Mouse (Mus musculus) embryonic facial prominence, embryonic 11.5 days (tissue): ENCODE measurements around the gene 4930544D05Rik. TPM values are rescaled to one million over a fixed set of nuclear protein-coding genes. Genes with fewer than 3 reads are reported as not detected.

Experiments
- ATAC-seq: fragments of 200-750 bp; cut with Nextera tagmentation; replicated peaks from 2 replicates; pipeline ENCODE4 v1.8.0; 2017; ENCODE audit warnings: low read depth; ENCODE audit not compliant: insufficient number of reproducible peaks, low FRiP score, low TSS enrichment
- DNase-seq: peaks from one replicate; pipeline ENCODE4 v3.0.0-alpha.2; 2015; ENCODE audit warnings: low spot score
- H3K27ac ChIP-seq: fragments of 300-500 bp; sonication (generic); replicated peaks from 2 replicates; pipeline ENCODE4 v1.5.1; 2014; ENCODE audit warnings: mild to moderate bottlenecking, low read depth, low read length, control low read depth
- H3K27me3 ChIP-seq: fragments of 300-500 bp; sonication (generic); 2 replicates; pipeline ENCODE4 v1.6.1; 2014; ENCODE audit warnings: mild to moderate bottlenecking, low read length, moderate library complexity, mixed read lengths; ENCODE audit not compliant: control insufficient read depth, insufficient read depth
- H3K36me3 ChIP-seq: fragments of 300-500 bp; sonication (generic); replicated peaks from 2 replicates; pipeline ENCODE4 v1.6.1; 2014; ENCODE audit warnings: low read depth, mild to moderate bottlenecking, low read length, moderate library complexity, mixed read lengths; ENCODE audit not compliant: control insufficient read depth, insufficient read depth
- H3K4me1 ChIP-seq: fragments of 300-500 bp; sonication (generic); 2 replicates; pipeline ENCODE4 v1.6.1; 2014; ENCODE audit warnings: low read length, mixed read lengths; ENCODE audit not compliant: control insufficient read depth, insufficient read depth
- H3K4me2 ChIP-seq: fragments of 300-500 bp; sonication (generic); 2 replicates; pipeline ENCODE4 v1.6.1; 2014; ENCODE audit warnings: low read depth, mild to moderate bottlenecking, control low read depth, low read length, moderate library complexity
- H3K4me3 ChIP-seq: fragments of 300-500 bp; sonication (generic); 2 replicates; pipeline ENCODE4 v1.5.1; 2014; ENCODE audit warnings: low read depth, low read length, control low read depth
- H3K9ac ChIP-seq: fragments of 300-500 bp; sonication (generic); replicated peaks from 2 replicates; pipeline ENCODE4 v1.6.1; 2014; ENCODE audit warnings: mild to moderate bottlenecking, control low read depth, low read length
- H3K9me3 ChIP-seq: fragments of 300-500 bp; sonication (generic); replicated peaks from 2 replicates; pipeline ENCODE4 v1.6.1; 2016; ENCODE audit warnings: mild to moderate bottlenecking, low read length, inconsistent platforms, mixed read lengths; ENCODE audit not compliant: control insufficient read depth
- whole genome bisulfite sequencing: fragments of 180-500 bp; shearing (Covaris S2); extraction: QIAGEN DNeasy Blood & Tissue Kit; methylation state at CpG from one replicate; pipeline ENCODE4 v1.1.7; 2014; 5-methylcytosine and 5-hydroxymethylcytosine counted together
- polyA plus RNA-seq: library from polyadenylated mRNA; unstranded; fragments of >200 nt; fragmentation: Nextera tagmentation; extraction: Ambion mirVana; gene quantifications from 2 replicates; pipeline ENCODE4 v1.2.1, GENCODE M21; 2014

The 4930544D05Rik gene
- polyA plus RNA-seq, 1 experiment from 2014 or later = not detected

GRCm38 (mm10) chr11:70646691-70647650, 31.3 kb downstream of the 4930544D05Rik start, which contains the start of the genes Rnf167 and Slc25a11:
Rnf167 (plus strand) TSS chr11:70647235.
Slc25a11 (minus strand) TSS chr11:70647479.
- Histone ChIP-seq H3K4me2 (peak within 1 kb of the TSS; percentile 84), H3K9me3 (no peaks in the 10 kb centered on the region), H3K27ac (peak within 1 kb of the TSS; percentile 84), H3K27me3 (no peaks in the 10 kb centered on the region), H3K4me3 (peak within 1 kb of the TSS; percentile 66), H3K9ac (peak within 1 kb of the TSS; percentile 70), H3K36me3 (peaks cover 17% of the 10 kb centered on the region), H3K4me1 (peaks cover 2% of the 10 kb centered on the region; the same call in 1 of the 2 replicates)
- under 1% methylated on average over 63 of the region's 63 CpGs for WGBS
- peak; percentile 70 for ATAC-seq
- DNase-seq = peak; percentile 100

GRCm38 (mm10) chr11:70647716-70648420, 32.2 kb downstream of the 4930544D05Rik start:
- Histone ChIP-seq H3K9ac (peak overlapping the region; percentile 68), H3K4me1 (peaks cover 4% of the 10 kb centered on the region), H3K9me3 (no peaks in the 10 kb centered on the region), H3K36me3 (peaks cover 17% of the 10 kb centered on the region), H3K27me3 (no peaks in the 10 kb centered on the region), H3K27ac (peak overlapping the region; percentile 65), H3K4me2 (peak overlapping the region; percentile 84), H3K4me3 (peak overlapping the region; percentile 66)
- peak; percentile 22 for ATAC-seq
- DNase-seq = no peak
- 3% methylated on average over 28 of the region's 28 CpGs for WGBS

GRCm38 (mm10) chr11:70648512-70648911, 32.9 kb downstream of the 4930544D05Rik start:
- peak overlapping the region; percentile 66 for H3K4me3 ChIP-seq
- no peak for DNase-seq
- peak overlapping the region; percentile 84 for H3K4me2 ChIP-seq
- no peaks in the 10 kb centered on the region for H3K27me3 ChIP-seq
- no peak for ATAC-seq
- no peak overlapping the region for H3K27ac ChIP-seq
- peaks cover 17% of the 10 kb centered on the region for H3K36me3 ChIP-seq
- WGBS = 83% methylated on average over 4 of the region's 4 CpGs
- H3K9ac ChIP-seq = no peak overlapping the region; the same call in 1 of the 2 replicates
- peaks cover 4% of the 10 kb centered on the region for H3K4me1 ChIP-seq
- no peaks in the 10 kb centered on the region for H3K9me3 ChIP-seq

GRCm38 (mm10) chr11:70649185-70649734, 33.6 kb downstream of the 4930544D05Rik start:
- no peaks in the 10 kb centered on the region for H3K9me3 ChIP-seq
- no peak for DNase-seq
- no peak for ATAC-seq
- peaks cover 4% of the 10 kb centered on the region for H3K4me1 ChIP-seq
- H3K9ac ChIP-seq = no peak overlapping the region
- H3K27me3 ChIP-seq = no peaks in the 10 kb centered on the region
- H3K4me3 ChIP-seq = no peak overlapping the region
- H3K4me2 ChIP-seq = no peak overlapping the region; the same call in 1 of the 2 replicates
- peaks cover 17% of the 10 kb centered on the region for H3K36me3 ChIP-seq
- no peak overlapping the region for H3K27ac ChIP-seq
- 82% methylated on average over 8 of the region's 8 CpGs for WGBS

GRCm38 (mm10) chr11:70650322-70651175, 34.9 kb downstream of the 4930544D05Rik start:
- no peak overlapping the region for H3K9ac ChIP-seq
- peak overlapping the region; percentile 13; the same call in 1 of the 2 replicates for H3K27ac ChIP-seq
- no peaks in the 10 kb centered on the region for H3K9me3 ChIP-seq
- no peak overlapping the region for H3K4me2 ChIP-seq
- H3K27me3 ChIP-seq = no peaks in the 10 kb centered on the region
- H3K4me3 ChIP-seq = no peak overlapping the region
- 81% methylated on average over 12 of the region's 12 CpGs for WGBS
- peaks cover 4% of the 10 kb centered on the region for H3K4me1 ChIP-seq
- H3K36me3 ChIP-seq = peaks cover 17% of the 10 kb centered on the region
- ATAC-seq = no peak
- no peak for DNase-seq

- Histone ChIP-seq H3K36me3 (peaks cover 17% of the 10 kb centered on the region), H3K27ac (no peak overlapping the region), H3K4me2 (no peak overlapping the region; the same call in 1 of the 2 replicates), H3K27me3 (no peaks in the 10 kb centered on the region), H3K4me1 (peaks cover 4% of the 10 kb centered on the region), H3K4me3 (no peak overlapping the region; the same call in 1 of the 2 replicates), H3K9me3 (no peaks in the 10 kb centered on the region), H3K9ac (no peak overlapping the region)
- no peak for DNase-seq
- WGBS = 80% methylated on average over 2 of the region's 2 CpGs
- no peak for ATAC-seq
Observed at GRCm38 (mm10) chr11:70651391-70651790, 35.7 kb downstream of the 4930544D05Rik start.
